Mouse (Mus musculus) erythroblast, embryonic 14.5 days (primary cell): Measurements from ENCODE around the gene Ubtd1. TPM values are rescaled to one million over a fixed set of nuclear protein-coding genes. Genes with fewer than 3 reads are reported as not detected.
"Not testable (repeated sequence)": the region's sequence is repeated elsewhere in the genome, so short reads cannot be mapped to it uniquely, and the experiment has no call there.

ENCODE experiments used
- H3K27me3 ChIP-seq: 2 replicates; pipeline ENCODE4 v1.6.1; 2012; ENCODE audit warnings: inconsistent platforms; ENCODE audit not compliant: control insufficient read depth
- H3K36me3 ChIP-seq: 2 replicates; pipeline ENCODE4 v1.6.1; 2012; ENCODE audit warnings: mild to moderate bottlenecking, inconsistent platforms; ENCODE audit not compliant: control insufficient read depth
- H3K4me1 ChIP-seq: 2 replicates; pipeline ENCODE4 v1.6.1; 2012; ENCODE audit warnings: inconsistent platforms; ENCODE audit not compliant: control insufficient read depth
- H3K4me3 ChIP-seq: replicated peaks from 2 replicates; pipeline ENCODE3; 2012; ENCODE audit warnings: moderate library complexity, mild to moderate bottlenecking, inconsistent platforms
- H3K9me3 ChIP-seq: 2 replicates; pipeline ENCODE4 v1.6.1; 2012; ENCODE audit warnings: low read length, inconsistent platforms, mixed read lengths; ENCODE audit not compliant: control insufficient read depth
- GATA1 ChIP-seq: IDR thresholded peaks from 2 replicates; pipeline ENCODE4 v1.6.1; 2012; ENCODE audit warnings: low read length, inconsistent platforms, mixed read lengths
- TAL1 ChIP-seq: IDR thresholded peaks from 3 replicates; pipeline ENCODE4 v1.6.1; 2012; ENCODE audit warnings: low read length, inconsistent platforms, mixed read lengths
- polyA plus RNA-seq: library from polyadenylated mRNA; stranded (reverse); fragments of >175 nt; gene quantifications from 2 replicates; pipeline ENCODE4 v1.2.3, GENCODE M21; 2012

Gene Ubtd1
- polyA plus RNA-seq, 1 experiment: 0.10 TPM

GRCm38 (mm10) chr19:42079950-42080349, 98.4 kb downstream of the Ubtd1 start:
- Histone ChIP-seq H3K36me3 (peaks cover 11% of the 10 kb centered on the region), H3K27me3 (no peaks in the 10 kb centered on the region), H3K4me1 (peaks cover 18% of the 10 kb centered on the region), H3K4me3 (no peak overlapping the region), H3K9me3 (no peaks in the 10 kb centered on the region)
- TF ChIP-seq GATA1 (no peak), TAL1 (no peak)

GRCm38 (mm10) chr19:42080469-42080868, 98.9 kb downstream of the Ubtd1 start:
- Histone ChIP-seq H3K36me3 (peaks cover 6% of the 10 kb centered on the region), H3K9me3 (no peaks in the 10 kb centered on the region), H3K4me3 (no peak overlapping the region), H3K4me1 (peaks cover 19% of the 10 kb centered on the region), H3K27me3 (no peaks in the 10 kb centered on the region)
- no peak for TF ChIP-seq TAL1

GRCm38 (mm10) chr19:42081613-42082012, 100.0 kb downstream of the Ubtd1 start:
- not testable (repeated sequence) for H3K4me3 ChIP-seq, H3K27me3 ChIP-seq, H3K36me3 ChIP-seq, H3K9me3 ChIP-seq
- peaks cover 31% of the 10 kb centered on the region for H3K4me1 ChIP-seq

Other genes starting within 250 kb of the Ubtd1 start
- 0.06 and 0.12 TPM in 2 replicates for gene Slit1, start 238.1 kb upstream of the Ubtd1 start, polyA plus RNA-seq
- 0.49 and 0.65 TPM in 2 replicates for gene Arhgap19, start 179.7 kb upstream of the Ubtd1 start, polyA plus RNA-seq
- gene Frat1, start 151.8 kb upstream of the Ubtd1 start, polyA plus RNA-seq: 2.3 and 2.8 TPM in 2 replicates
- gene Frat2, start 133.6 kb upstream of the Ubtd1 start, polyA plus RNA-seq: 8.4 and 10.4 TPM in 2 replicates
- 1.1 TPM in 2 replicates for gene Rrp12, start 85.6 kb upstream of the Ubtd1 start, polyA plus RNA-seq
- 6.9 and 7.3 TPM in 2 replicates for gene Pgam1, start 69.8 kb upstream of the Ubtd1 start, polyA plus RNA-seq
- gene Exosc1, start 48.3 kb upstream of the Ubtd1 start, polyA plus RNA-seq: 0.70 and 0.94 TPM in 2 replicates
- 3.1 and 3.2 TPM in 2 replicates for gene Zdhhc16, start 48.3 kb upstream of the Ubtd1 start, polyA plus RNA-seq
- gene Mms19, start 606 bp upstream of the Ubtd1 start, polyA plus RNA-seq: 0.54 and 0.65 TPM in 2 replicates
- gene Ankrd2, start 54.2 kb downstream of the Ubtd1 start, polyA plus RNA-seq: 0.12 TPM in 1 of 2 replicates, not detected in the other
- gene Hoga1, start 63.8 kb downstream of the Ubtd1 start, polyA plus RNA-seq: not detected in 2 replicates
- gene 4933411K16Rik, start 70.5 kb downstream of the Ubtd1 start, polyA plus RNA-seq: not detected in 2 replicates
- gene Morn4, start 104.6 kb downstream of the Ubtd1 start, polyA plus RNA-seq: 0.10 and 0.19 TPM in 2 replicates
- gene Pi4k2a, start 108.7 kb downstream of the Ubtd1 start, polyA plus RNA-seq: 1.7 and 1.8 TPM in 2 replicates
- 1.3 and 1.7 TPM in 2 replicates for gene Avpi1, start 147.3 kb downstream of the Ubtd1 start, polyA plus RNA-seq
- 0.05 TPM in 2 replicates for gene Marveld1, start 165.6 kb downstream of the Ubtd1 start, polyA plus RNA-seq
- 0.67 and 0.73 TPM in 2 replicates for gene Zfyve27, start 182.2 kb downstream of the Ubtd1 start, polyA plus RNA-seq
- gene Sfrp5, start 220.5 kb downstream of the Ubtd1 start, polyA plus RNA-seq: not detected in 2 replicates